Mouse (Mus musculus) embryonic facial prominence, embryonic 12.5 days (tissue): ENCODE measurements around the gene Car14. TPM values are rescaled to one million over a fixed set of nuclear protein-coding genes. Genes with fewer than 3 reads are reported as not detected.
"Not testable (repeated sequence)": the region's sequence is repeated elsewhere in the genome, so short reads cannot be mapped to it uniquely, and the experiment has no call there.

Source experiments
- ATAC-seq: fragments of 200-750 bp; cut with Nextera tagmentation; 2 replicates; pipeline ENCODE4 v1.8.0; 2017; ENCODE audit not compliant: insufficient number of reproducible peaks, insufficient read depth, low FRiP score, low TSS enrichment
- H3K27ac ChIP-seq: fragments of 300-500 bp; sonication (generic); 2 replicates; pipeline ENCODE4 v1.5.1; 2016; ENCODE audit warnings: mild to moderate bottlenecking
- H3K27me3 ChIP-seq: fragments of 300-500 bp; sonication (generic); 2 replicates; pipeline ENCODE4 v1.6.1; 2016; ENCODE audit warnings: mild to moderate bottlenecking, moderate library complexity
- H3K36me3 ChIP-seq: fragments of 300-500 bp; sonication (generic); 2 replicates; pipeline ENCODE4 v1.6.1; 2016; ENCODE audit warnings: mild to moderate bottlenecking
- H3K4me1 ChIP-seq: fragments of 300-500 bp; sonication (generic); 2 replicates; pipeline ENCODE4 v1.6.1; 2016
- H3K4me2 ChIP-seq: fragments of 300-500 bp; sonication (generic); replicated peaks from 2 replicates; pipeline ENCODE4 v1.6.1; 2016; ENCODE audit warnings: mild to moderate bottlenecking, moderate library complexity
- H3K4me3 ChIP-seq: fragments of 300-500 bp; sonication (generic); 2 replicates; pipeline ENCODE4 v1.5.1; 2016; ENCODE audit warnings: mild to moderate bottlenecking
- H3K9ac ChIP-seq: fragments of 300-500 bp; sonication (generic); 2 replicates; pipeline ENCODE4 v1.6.1; 2016; ENCODE audit warnings: mild to moderate bottlenecking, moderate library complexity
- H3K9me3 ChIP-seq: fragments of 300-500 bp; sonication (generic); 2 replicates; pipeline ENCODE4 v1.6.1; 2016; ENCODE audit warnings: mild to moderate bottlenecking, moderate library complexity
- WGBS: fragments of 180-500 bp; shearing (Covaris S2); methylation state at CpG from one replicate; pipeline ENCODE4 v1.1.7; 2016; 5-methylcytosine and 5-hydroxymethylcytosine counted together
- polyA plus RNA-seq: library from polyadenylated mRNA; unstranded; fragments of >200 nt; fragmentation: Nextera tagmentation; extraction: Ambion mirVana; gene quantifications from 2 replicates; pipeline ENCODE4 v1.2.1, GENCODE M21; 2016

The Car14 gene
- polyA plus RNA-seq: 30.1 and 36.4 TPM in 2 replicates

DNA sequence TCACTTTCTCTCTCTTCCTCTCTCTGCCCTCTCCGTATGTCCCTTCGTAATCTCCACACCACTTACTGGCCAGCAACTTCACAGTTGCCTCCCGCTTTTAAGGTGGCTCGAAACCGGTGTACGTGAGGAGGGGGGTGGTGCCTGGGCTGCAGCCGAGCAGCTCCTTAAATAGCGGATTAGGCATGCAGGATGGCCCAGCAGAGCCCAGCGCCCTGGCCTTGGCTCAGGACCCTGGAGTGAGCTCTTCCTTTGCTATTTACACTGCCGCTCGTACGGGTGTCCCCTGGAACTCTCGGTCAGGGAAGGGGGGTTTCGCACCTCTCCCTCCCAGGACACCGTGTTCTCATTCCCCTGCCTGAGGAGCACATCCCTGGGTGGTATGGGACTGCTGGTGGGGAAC lies at the start of gene Car14:
Gene Car14 (minus strand): TSS at position 124 of the 400 bp plus-strand sequence.
- under 1% methylated on average over 15 of the region's 15 CpGs for WGBS
- peak within 1 kb of the TSS; percentile 87 for H3K4me2 ChIP-seq
- H3K4me1 ChIP-seq: peaks cover 36% of the 10 kb centered on the region
- H3K36me3 ChIP-seq: no peaks in the 10 kb centered on the region
- H3K27me3 ChIP-seq: no peaks in the 10 kb centered on the region
- H3K4me3 ChIP-seq: peak within 1 kb of the TSS; percentile 41
- H3K9ac ChIP-seq: peak within 1 kb of the TSS; percentile 43
- H3K9me3 ChIP-seq: no peaks in the 10 kb centered on the region
- peak within 1 kb of the TSS; percentile 65 for H3K27ac ChIP-seq
- ATAC-seq: peak; percentile 66

- Histone ChIP-seq H3K4me1 (0 out of 2 replicates have a peak, but pooled peaks cover 6% of the 10 kb centered on the region), H3K27ac (no peak overlapping the region), H3K27me3 (no peaks in the 10 kb centered on the region), H3K4me2 (no peak overlapping the region), H3K9ac (no peak overlapping the region), H3K36me3 (no peaks in the 10 kb centered on the region), H3K9me3 (no peaks in the 10 kb centered on the region), H3K4me3 (no peak overlapping the region)
- no peak for ATAC-seq
- 71% methylated on average over 3 of the region's 3 CpGs for WGBS
Observed at GRCm38 (mm10) chr3:95953522-95953921, 49.0 kb upstream of the Car14 start.

DNA sequence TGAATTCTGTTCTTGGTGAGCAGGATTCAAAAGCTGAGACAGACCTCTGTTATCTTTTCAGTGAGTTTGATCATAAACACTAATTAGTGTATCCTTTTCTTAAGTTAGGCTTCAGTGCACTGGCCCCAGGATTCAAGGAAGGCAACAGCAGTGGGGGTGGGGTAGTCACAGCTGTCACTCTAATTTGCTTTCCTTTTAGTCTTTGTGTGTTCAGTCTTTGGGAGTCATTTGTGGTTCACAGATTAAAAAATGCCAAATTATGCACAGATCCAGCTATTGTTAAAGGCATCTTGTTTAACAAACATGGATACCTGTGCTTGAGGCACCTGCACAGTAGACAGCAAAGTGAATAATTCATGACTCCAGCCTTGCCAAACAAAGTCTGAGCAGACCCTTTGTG lies 48.5 kb upstream of the Car14 start:
- no peaks in the 10 kb centered on the region for H3K9me3 ChIP-seq
- H3K27ac ChIP-seq: no peak overlapping the region
- H3K9ac ChIP-seq: no peak overlapping the region
- ATAC-seq: no peak
- H3K36me3 ChIP-seq: no peaks in the 10 kb centered on the region
- no peak overlapping the region for H3K4me3 ChIP-seq
- H3K4me1 ChIP-seq: 0 out of 2 replicates have a peak, but pooled peaks cover 6% of the 10 kb centered on the region
- no peak overlapping the region for H3K4me2 ChIP-seq
- H3K27me3 ChIP-seq: no peaks in the 10 kb centered on the region

GRCm38 (mm10) chr3:95951566-95951965 lies 47.1 kb upstream of the Car14 start:
- peak overlapping the region; percentile 89 for H3K27ac ChIP-seq
- not testable (repeated sequence) for H3K4me1 ChIP-seq, ATAC-seq, H3K9me3 ChIP-seq, H3K27me3 ChIP-seq, H3K36me3 ChIP-seq
- peak overlapping the region; percentile 53; the same call in 1 of the 2 replicates for H3K9ac ChIP-seq
- H3K4me2 ChIP-seq: peak overlapping the region; percentile 67
- H3K4me3 ChIP-seq: peak overlapping the region; percentile 54
- WGBS: 71% methylated on average over 12 of the region's 12 CpGs

DNA sequence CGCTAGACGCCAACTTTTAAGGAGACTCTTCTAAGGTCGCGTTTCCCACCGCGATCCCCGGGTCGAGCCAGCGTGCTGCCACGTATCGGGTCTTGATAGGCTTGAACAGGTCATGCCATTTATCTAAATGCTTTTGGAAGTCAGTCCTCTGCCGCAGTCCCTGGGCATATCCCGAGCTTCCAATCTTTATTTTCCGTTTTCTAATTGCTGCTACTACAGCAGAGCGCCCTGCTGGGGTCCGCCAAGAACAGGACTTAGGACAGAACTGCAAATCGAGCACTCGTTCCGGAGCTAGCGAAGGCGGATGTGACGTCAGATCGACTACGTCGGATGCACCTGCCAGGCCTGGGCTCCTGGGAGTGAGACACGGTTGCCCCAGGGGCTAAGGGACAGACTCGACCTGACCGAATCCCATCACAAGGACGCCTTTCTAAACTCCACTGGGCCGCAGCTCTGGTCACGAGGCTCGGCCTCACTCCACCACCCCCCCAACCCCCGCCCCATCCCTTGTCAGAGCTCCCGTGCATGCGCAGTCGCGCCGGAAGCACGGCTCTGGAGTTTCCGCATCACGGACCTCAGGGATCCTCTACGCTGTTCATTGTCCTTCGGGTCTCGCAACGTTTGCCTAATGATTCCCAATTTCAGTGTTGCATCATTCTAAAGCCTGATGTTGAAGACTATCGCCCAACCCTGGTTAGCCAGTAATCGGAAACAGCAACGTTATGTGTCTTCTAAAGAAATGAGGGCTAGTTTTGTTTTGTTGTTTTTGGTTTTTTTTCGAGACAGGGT lies 46.5 kb upstream of the Car14 start:
- Histone ChIP-seq H3K36me3 (peaks cover 10% of the 10 kb centered on the region), H3K27ac (peak overlapping the region; percentile 89)
- ATAC-seq: peak; percentile 85

DNA sequence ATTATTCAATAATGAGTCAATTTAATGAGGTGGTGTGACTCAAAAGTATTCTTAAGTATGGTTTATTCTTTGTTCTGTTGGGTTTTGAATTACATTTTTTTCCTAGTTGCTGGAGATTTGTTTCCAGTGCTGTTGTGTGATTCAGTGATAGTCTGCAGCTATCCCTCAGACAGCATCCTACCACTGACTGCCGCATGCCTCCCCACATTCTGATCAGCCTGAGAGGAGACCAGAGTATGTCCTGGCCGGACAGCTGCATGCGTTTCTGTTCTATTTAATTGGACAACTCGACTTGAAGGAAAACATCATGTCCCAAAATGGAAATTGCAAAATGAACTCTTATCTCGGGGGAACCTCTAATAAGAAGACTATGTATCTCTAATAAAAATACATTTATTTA lies 43.8 kb upstream of the Car14 start:
- H3K9ac ChIP-seq: no peak overlapping the region
- 0 out of 2 replicates have a peak, but pooled peaks cover 6% of the 10 kb centered on the region for H3K4me1 ChIP-seq
- no peak for ATAC-seq
- 91% methylated on average over 5 of the region's 5 CpGs for WGBS
- no peaks in the 10 kb centered on the region for H3K27me3 ChIP-seq
- no peak overlapping the region for H3K4me2 ChIP-seq
- H3K36me3 ChIP-seq: peaks cover 28% of the 10 kb centered on the region
- H3K4me3 ChIP-seq: no peak overlapping the region
- H3K27ac ChIP-seq: no peak overlapping the region
- H3K9me3 ChIP-seq: no peaks in the 10 kb centered on the region

More for the DNA sequence above, 46.5 kb upstream of the Car14 start:
- peak overlapping the region; percentile 53 for H3K9ac ChIP-seq
- peak overlapping the region; percentile 67 for H3K4me2 ChIP-seq
- H3K4me1 ChIP-seq: 0 out of 2 replicates have a peak, but pooled peaks cover 6% of the 10 kb centered on the region
- 2% methylated on average over 49 of the region's 49 CpGs for WGBS
- H3K4me3 ChIP-seq: peak overlapping the region; percentile 54
- no peaks in the 10 kb centered on the region for H3K27me3 ChIP-seq
- no peaks in the 10 kb centered on the region for H3K9me3 ChIP-seq

DNA sequence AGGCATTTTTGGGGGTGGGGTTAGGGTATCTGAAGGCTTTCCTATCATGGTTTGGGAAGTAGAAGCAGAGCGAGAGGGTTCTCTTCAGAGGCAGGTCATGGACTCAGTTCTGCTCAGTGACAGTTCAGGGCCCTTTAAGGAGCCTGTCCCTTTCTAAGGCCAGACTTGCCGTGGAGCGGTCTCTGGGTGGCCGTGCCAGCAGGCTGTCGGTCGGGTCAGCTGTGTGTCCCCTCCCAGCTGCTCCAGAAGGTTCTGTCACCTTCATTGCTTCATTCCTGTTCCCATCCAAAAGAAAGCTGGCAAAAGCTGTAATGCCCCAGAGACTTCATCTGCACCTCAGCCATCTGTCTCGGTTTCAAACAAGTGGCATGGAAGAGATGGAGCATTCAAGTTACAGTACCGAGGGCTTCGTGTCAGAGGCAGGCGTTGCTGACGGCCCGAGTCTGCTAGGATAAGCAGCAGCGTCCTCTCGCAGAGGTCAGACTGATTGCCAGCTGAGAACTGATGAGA lies 41.3 kb upstream of the Car14 start:
- WGBS: 88% methylated on average over 14 of the region's 14 CpGs
- ATAC-seq: no peak

GRCm38 (mm10) chr3:95944742-95945141 lies 40.3 kb upstream of the Car14 start:
- H3K4me3 ChIP-seq: no peak overlapping the region
- H3K4me1 ChIP-seq: no peaks in the 10 kb centered on the region
- no peaks in the 10 kb centered on the region for H3K27me3 ChIP-seq
- peaks cover 64% of the 10 kb centered on the region for H3K36me3 ChIP-seq
- H3K27ac ChIP-seq: no peak overlapping the region
- no peak for ATAC-seq
- 93% methylated on average over 8 of the region's 8 CpGs for WGBS
- no peak overlapping the region for H3K9ac ChIP-seq
- no peak overlapping the region for H3K4me2 ChIP-seq
- no peaks in the 10 kb centered on the region for H3K9me3 ChIP-seq

More for the DNA sequence above, 41.3 kb upstream of the Car14 start:
- no peak overlapping the region for H3K27ac ChIP-seq
- H3K36me3 ChIP-seq: peaks cover 54% of the 10 kb centered on the region
- no peaks in the 10 kb centered on the region for H3K4me1 ChIP-seq
- no peak overlapping the region for H3K4me2 ChIP-seq
- no peaks in the 10 kb centered on the region for H3K9me3 ChIP-seq
- H3K27me3 ChIP-seq: no peaks in the 10 kb centered on the region
- no peak overlapping the region for H3K4me3 ChIP-seq
- no peak overlapping the region for H3K9ac ChIP-seq

- no peaks in the 10 kb centered on the region for H3K9me3 ChIP-seq
- H3K9ac ChIP-seq: no peak overlapping the region
- H3K4me3 ChIP-seq: no peak overlapping the region
- H3K4me2 ChIP-seq: no peak overlapping the region
- no peaks in the 10 kb centered on the region for H3K27me3 ChIP-seq
- WGBS: 92% methylated on average over 7 of the region's 7 CpGs
- H3K27ac ChIP-seq: no peak overlapping the region
- H3K36me3 ChIP-seq: peaks cover 79% of the 10 kb centered on the region
- no peak for ATAC-seq
- no peaks in the 10 kb centered on the region for H3K4me1 ChIP-seq
Observed at GRCm38 (mm10) chr3:95943226-95943625, 38.7 kb upstream of the Car14 start.

DNA sequence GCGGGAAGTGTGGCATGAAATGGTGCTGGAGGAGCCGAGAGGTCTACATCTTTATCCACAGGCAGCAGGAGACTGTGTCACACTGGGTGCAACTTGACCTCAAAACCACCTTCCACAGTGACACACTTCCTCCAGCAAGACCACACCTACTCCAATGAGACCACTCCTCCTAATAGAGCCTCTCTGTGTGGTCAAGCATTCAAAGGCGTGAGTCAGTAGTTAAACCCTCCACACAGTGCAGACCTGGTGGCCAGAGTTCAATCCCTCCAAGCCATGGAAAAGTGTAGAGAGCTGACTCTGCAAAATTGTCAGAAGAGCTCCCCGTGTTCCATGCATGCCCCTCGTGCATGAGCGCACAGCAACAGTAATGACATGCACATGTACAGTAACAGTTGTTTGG lies 38.3 kb upstream of the Car14 start:
- Histone ChIP-seq H3K9me3 (no peaks in the 10 kb centered on the region), H3K4me3 (no peak overlapping the region), H3K4me1 (no peaks in the 10 kb centered on the region), H3K4me2 (no peak overlapping the region), H3K36me3 (peaks cover 84% of the 10 kb centered on the region), H3K27ac (no peak overlapping the region), H3K9ac (no peak overlapping the region), H3K27me3 (no peaks in the 10 kb centered on the region)
- 79% methylated on average over 6 of the region's 6 CpGs for WGBS
- no peak for ATAC-seq

GRCm38 (mm10) chr3:95938835-95939234 lies 34.3 kb upstream of the Car14 start:
- Histone ChIP-seq H3K4me1 (no peaks in the 10 kb centered on the region), H3K36me3 (peaks cover 88% of the 10 kb centered on the region), H3K4me2 (no peak overlapping the region), H3K9me3 (no peaks in the 10 kb centered on the region), H3K27ac (no peak overlapping the region), H3K4me3 (no peak overlapping the region), H3K27me3 (no peaks in the 10 kb centered on the region), H3K9ac (no peak overlapping the region)
- 94% methylated on average over 15 of the region's 15 CpGs for WGBS
- ATAC-seq: no peak

DNA sequence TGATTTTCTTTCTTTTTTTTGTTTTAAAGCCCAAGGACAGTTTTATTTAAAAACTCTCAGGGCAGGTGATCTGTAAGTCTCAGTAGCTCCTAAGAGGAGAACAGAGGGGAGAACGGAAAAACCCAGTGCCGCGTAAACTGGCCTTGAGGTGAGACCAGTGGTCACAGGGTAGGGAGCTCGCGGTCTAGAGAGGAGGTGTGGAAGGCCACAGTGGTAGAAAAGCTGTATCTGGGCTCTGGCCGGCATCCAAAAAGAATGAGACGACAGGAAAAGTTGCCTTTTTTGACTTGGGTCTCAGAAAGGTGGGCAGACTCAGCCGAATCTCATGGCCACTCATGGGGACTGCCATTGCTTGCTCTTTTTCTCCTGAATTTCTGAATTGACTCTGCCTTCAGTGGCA lies 33.7 kb upstream of the Car14 start:
- peaks cover 92% of the 10 kb centered on the region for H3K36me3 ChIP-seq
- no peaks in the 10 kb centered on the region for H3K4me1 ChIP-seq
- H3K9ac ChIP-seq: no peak overlapping the region
- H3K27me3 ChIP-seq: no peaks in the 10 kb centered on the region
- 96% methylated on average over 8 of the region's 8 CpGs for WGBS
- H3K4me3 ChIP-seq: no peak overlapping the region
- no peak for ATAC-seq
- H3K4me2 ChIP-seq: no peak overlapping the region
- H3K9me3 ChIP-seq: no peaks in the 10 kb centered on the region
- no peak overlapping the region for H3K27ac ChIP-seq
